Mouse (Mus musculus): ENCODE measurements around the gene Rpa1.

- no peak for TF ChIP-seq CTCF (IDR thresholded peaks at IDR 0.05; ENCODE audit: borderline replicate concordance, control insufficient read depth, extremely low read depth, insufficient read depth, low read length, poor library complexity)
- no peak for TF ChIP-seq POLR2A (IDR thresholded peaks at IDR 0.05; ENCODE audit: control insufficient read depth, extremely low read depth, insufficient read depth, low read length, poor library complexity)
These were observed 57.4 kb downstream of the Rpa1 start for GRCm38 (mm10) chr11:75290566-75291271.
